Mouse (Mus musculus): ENCODE measurements around the gene Chic2. TPM values are rescaled to one million over a fixed set of nuclear protein-coding genes. Genes with fewer than 3 reads are reported as not detected.

The Chic2 gene
- polyA plus RNA-seq (2012; rRNA removed), result 15.0 and 15.3 TPM in 2 replicates

DNA sequence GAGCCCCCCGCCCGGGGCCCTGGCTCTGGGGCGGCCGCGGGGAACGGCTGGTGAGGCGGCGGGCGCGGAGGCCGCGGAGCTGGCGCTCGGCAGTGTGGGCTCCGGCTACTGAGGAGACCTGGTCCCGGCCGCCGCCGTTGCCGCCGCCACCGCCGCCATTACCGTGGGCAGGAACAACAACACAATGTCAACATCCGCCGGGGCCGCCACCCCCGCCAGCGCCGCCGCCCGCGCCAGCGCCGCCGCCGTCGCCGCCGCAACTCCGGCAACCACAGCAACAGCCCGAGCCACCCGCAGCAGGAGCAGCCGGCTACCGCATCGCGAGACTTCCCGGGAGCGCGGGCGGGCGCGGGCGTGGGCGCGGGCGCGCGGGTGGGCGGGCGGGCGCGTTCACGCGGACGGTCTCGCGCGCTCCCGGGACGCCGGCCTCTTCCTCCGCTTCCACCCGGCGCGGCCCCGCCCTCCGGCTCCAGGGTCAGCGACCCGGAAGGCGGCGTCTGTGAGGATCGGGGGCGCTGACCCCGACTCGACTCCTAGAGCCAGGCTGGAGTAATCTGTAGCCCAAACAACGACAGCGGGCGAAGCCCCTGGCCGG is at the start of gene Chic2:
TSS of gene Chic2 (minus strand) at position 465 of the 595 bp plus-strand sequence.
- peak within 1 kb of the TSS; percentile 82 for H3K4me3 ChIP-seq (ENCODE audit: insufficient read depth, low read length)
- peak within 1 kb of the TSS; percentile 95 for H3K27ac ChIP-seq (ENCODE audit: insufficient read depth, low read length)
- TF ChIP-seq CTCF (IDR thresholded peaks at IDR 0.05; ENCODE audit: extremely low read depth, insufficient read depth, low read length) (no peak), POLR2A (IDR thresholded peaks at IDR 0.05; ENCODE audit: extremely low read depth, insufficient read depth, low read length) (0 out of 2 replicates have a peak, but pooled peaks have one; percentile 15)
- peaks cover 1% of the 10 kb centered on the region; the same call in 1 of the 2 replicates for H3K4me1 ChIP-seq (ENCODE audit: control insufficient read depth, insufficient read depth, low read length)

DNA sequence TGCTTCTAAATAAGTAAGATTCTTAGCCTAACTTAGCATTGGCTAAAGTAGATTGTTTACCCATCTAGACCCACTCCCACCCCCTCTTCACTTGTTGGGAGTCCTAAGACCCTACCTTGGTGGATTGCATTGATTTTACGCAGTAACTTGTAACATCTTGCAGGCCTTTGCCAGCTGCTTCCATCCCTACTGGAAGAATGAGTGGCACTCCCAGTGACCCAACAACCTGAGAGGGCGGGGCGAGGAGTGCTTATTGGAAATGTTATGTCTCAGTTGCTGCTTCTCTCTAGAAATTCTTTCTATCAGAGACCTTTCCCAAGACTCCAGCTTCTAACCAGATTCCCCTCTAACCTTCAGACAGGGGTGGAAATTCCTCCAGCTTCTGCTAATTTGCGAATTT is 41.3 kb upstream of the Chic2 start:
- no peaks in the 10 kb centered on the region for H3K4me1 ChIP-seq (ENCODE audit: control insufficient read depth, insufficient read depth, low read length)
- no peak overlapping the region for H3K27ac ChIP-seq (ENCODE audit: insufficient read depth, low read length)
- H3K4me3 ChIP-seq (ENCODE audit: insufficient read depth, low read length), result no peak overlapping the region
- TF ChIP-seq POLR2A (IDR thresholded peaks at IDR 0.05; ENCODE audit: extremely low read depth, insufficient read depth, low read length) (no peak), CTCF (IDR thresholded peaks at IDR 0.05; ENCODE audit: extremely low read depth, insufficient read depth, low read length) (no peak)

DNA sequence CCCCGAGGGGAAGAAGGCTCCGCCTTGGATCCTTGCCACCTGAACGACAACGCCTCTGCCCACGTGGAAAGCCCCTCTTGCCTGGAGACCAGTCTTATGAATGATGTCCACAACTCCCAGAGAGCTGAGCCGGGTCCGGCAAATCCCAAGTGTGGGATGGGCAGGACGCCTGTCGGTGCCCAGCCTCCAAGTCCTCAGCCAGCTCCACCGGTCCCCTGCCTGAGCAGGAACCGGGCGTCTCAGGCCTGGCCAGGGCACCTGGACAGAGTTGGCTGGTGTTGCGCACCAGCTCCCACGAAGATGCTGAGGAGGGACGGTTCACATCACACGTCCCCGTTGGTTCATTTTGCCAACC is 40.9 kb upstream of the Chic2 start:
- no peak overlapping the region for H3K4me3 ChIP-seq (ENCODE audit: insufficient read depth, low read length)
- TF ChIP-seq POLR2A (IDR thresholded peaks at IDR 0.05; ENCODE audit: extremely low read depth, insufficient read depth, low read length), result no peak
- no peak for TF ChIP-seq CTCF (IDR thresholded peaks at IDR 0.05; ENCODE audit: extremely low read depth, insufficient read depth, low read length)
- H3K27ac ChIP-seq (ENCODE audit: insufficient read depth, low read length), result no peak overlapping the region
- no peaks in the 10 kb centered on the region for H3K4me1 ChIP-seq (ENCODE audit: control insufficient read depth, insufficient read depth, low read length)

DNA sequence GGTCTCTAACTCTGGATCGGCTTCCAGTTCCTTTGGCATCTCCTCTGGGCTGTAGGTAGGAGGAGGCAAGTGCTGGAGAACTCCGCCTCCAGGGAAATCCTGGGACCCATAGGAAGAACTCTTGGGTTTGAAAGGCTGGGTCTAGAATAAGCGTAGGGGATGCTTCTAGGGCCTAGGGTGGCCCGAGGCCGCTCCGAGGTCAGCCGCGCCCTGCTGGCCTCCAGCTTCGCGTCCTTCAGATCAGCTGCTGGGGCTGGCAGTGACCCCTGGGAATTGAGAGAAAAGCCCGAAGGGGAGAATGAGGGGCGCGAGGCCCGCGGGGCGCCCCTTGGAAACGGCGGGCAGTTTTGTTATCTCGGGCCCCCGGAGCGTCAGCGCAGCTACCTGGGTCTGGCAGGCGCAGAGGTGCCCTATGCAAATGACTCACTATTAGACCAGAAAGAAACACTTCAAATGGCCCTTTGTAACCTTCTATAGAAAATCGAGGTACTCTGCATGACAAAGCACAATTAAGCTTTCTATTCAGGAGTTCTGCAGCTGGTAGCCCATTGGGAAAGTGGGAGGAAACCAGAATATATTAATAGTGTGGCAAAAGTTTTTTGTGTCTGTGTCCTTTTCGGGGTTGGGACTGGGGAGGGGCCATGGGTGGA is 40.4 kb upstream of the Chic2 start:
- no peak overlapping the region for H3K4me3 ChIP-seq (ENCODE audit: insufficient read depth, low read length)
- TF ChIP-seq POLR2A (IDR thresholded peaks at IDR 0.05; ENCODE audit: extremely low read depth, insufficient read depth, low read length) (no peak), CTCF (IDR thresholded peaks at IDR 0.05; ENCODE audit: extremely low read depth, insufficient read depth, low read length) (no peak)
- no peak overlapping the region for H3K27ac ChIP-seq (ENCODE audit: insufficient read depth, low read length)
- no peaks in the 10 kb centered on the region for H3K4me1 ChIP-seq (ENCODE audit: control insufficient read depth, insufficient read depth, low read length)

DNA sequence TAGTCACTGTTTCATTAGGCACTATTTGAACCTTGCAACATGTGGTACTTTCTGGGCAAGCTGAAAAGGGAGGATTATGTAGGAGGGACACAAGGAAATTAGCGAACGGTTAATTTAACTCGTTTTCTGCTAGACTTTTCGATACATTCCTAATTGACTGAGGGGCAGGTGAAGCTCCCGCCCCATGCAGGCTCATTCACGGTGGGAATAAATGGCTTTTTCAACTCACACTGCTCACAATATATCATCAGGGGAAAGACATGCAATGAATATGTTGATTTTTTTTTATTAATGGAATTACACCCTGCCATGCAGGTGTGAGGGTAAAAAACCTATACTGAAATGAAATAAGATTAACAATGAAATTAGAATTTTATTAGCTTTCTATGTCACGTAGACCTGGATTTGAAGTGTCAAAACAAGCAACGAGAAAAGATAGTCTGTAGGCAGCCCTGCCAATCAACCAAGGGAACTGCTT is 39.9 kb upstream of the Chic2 start:
- Histone ChIP-seq H3K4me1 (ENCODE audit: control insufficient read depth, insufficient read depth, low read length) (no peaks in the 10 kb centered on the region), H3K4me3 (ENCODE audit: insufficient read depth, low read length) (no peak overlapping the region), H3K27ac (ENCODE audit: insufficient read depth, low read length) (no peak overlapping the region)
- TF ChIP-seq CTCF (IDR thresholded peaks at IDR 0.05; ENCODE audit: extremely low read depth, insufficient read depth, low read length) (no peak), POLR2A (IDR thresholded peaks at IDR 0.05; ENCODE audit: extremely low read depth, insufficient read depth, low read length) (no peak)

DNA sequence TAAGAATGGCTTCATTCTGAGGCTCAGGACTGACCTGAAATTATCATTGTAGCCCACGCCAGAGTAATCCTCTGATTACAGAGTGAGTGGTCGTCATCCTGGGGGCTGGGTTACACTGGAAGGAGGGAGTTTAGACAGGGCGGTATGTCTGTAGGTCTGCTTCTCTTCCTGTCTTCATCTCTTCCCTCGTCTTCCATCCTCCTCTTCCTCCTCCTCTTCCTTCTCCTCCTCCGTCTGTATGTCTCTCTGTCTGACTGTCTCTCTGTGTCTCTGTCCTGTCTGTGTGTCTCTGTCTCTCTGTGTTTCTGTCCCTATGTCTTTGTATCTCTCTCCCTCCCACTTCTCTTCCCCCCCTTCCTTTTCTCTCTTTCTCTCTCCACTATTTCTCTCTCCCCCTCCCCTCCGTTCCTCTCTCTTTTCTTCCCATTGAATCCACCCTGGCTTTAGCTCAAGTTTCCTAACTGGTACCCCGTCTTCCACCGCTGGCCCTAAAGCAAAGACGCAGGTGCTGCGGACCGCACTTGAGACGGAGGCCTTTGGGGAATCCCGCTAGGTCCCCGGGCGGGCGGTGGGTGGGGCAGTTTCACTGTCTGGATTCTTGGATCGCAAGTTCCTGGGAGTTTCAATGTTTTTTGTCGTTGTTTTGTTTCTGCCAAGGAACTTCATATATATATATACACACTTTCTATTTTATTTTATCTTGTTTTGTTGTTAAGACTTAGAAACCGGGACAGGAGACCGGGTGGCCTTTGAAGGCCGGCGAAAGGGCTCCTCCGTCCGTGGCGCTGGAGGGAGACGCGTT is 39.2 kb upstream of the Chic2 start:
- H3K4me1 ChIP-seq (ENCODE audit: control insufficient read depth, insufficient read depth, low read length), result no peaks in the 10 kb centered on the region
- no peak overlapping the region for H3K4me3 ChIP-seq (ENCODE audit: insufficient read depth, low read length)
- no peak for TF ChIP-seq POLR2A (IDR thresholded peaks at IDR 0.05; ENCODE audit: extremely low read depth, insufficient read depth, low read length)
- TF ChIP-seq CTCF (IDR thresholded peaks at IDR 0.05; ENCODE audit: extremely low read depth, insufficient read depth, low read length), result no peak
- H3K27ac ChIP-seq (ENCODE audit: insufficient read depth, low read length), result no peak overlapping the region

DNA sequence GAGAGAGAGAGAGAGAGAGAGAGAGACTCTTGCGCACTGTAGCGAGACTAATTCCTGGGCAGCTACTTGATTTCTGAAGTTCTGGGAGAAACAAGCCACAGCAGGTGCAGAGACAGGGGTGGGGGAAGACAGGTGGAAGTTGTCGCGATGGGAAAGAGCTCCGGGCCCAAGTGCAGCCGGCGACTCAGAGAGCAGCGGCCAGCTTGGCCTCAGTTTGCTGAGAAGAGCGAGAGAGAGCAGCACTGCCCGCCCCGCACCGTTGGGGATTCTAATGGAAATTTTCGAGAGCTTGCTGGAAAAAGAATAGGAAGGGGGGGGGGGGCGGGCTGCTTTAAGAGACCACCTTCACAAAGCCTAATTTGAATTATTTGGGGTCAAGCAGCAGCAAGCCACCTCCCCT is 38.5 kb upstream of the Chic2 start:
- Histone ChIP-seq H3K4me3 (ENCODE audit: insufficient read depth, low read length) (no peak overlapping the region), H3K27ac (ENCODE audit: insufficient read depth, low read length) (no peak overlapping the region), H3K4me1 (ENCODE audit: control insufficient read depth, insufficient read depth, low read length) (no peaks in the 10 kb centered on the region)
- TF ChIP-seq CTCF (IDR thresholded peaks at IDR 0.05; ENCODE audit: extremely low read depth, insufficient read depth, low read length) (no peak), POLR2A (IDR thresholded peaks at IDR 0.05; ENCODE audit: extremely low read depth, insufficient read depth, low read length) (no peak)

DNA sequence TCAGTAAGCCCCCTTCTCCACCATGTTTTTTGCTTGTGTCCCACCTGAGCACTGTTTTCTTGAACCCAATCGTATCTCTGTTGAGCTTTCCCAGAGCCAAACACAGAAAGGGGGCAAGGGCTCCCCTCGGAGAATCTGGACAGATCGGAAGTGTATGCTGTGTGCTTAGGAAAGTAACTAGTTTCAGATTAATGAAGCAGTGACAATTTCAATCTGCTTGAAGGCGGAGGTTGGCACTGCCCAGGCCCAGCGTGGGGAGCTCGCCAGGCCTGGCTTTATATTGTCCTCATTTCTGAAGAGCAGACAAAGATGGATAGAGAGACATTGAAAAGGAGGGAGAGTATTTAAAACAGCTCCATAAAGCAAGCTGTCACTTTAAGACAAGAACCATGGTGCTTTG is 37.9 kb upstream of the Chic2 start:
- Histone ChIP-seq H3K4me3 (ENCODE audit: insufficient read depth, low read length) (no peak overlapping the region), H3K27ac (ENCODE audit: insufficient read depth, low read length) (no peak overlapping the region), H3K4me1 (ENCODE audit: control insufficient read depth, insufficient read depth, low read length) (no peaks in the 10 kb centered on the region)
- no peak for TF ChIP-seq CTCF (IDR thresholded peaks at IDR 0.05; ENCODE audit: extremely low read depth, insufficient read depth, low read length)
- no peak for TF ChIP-seq POLR2A (IDR thresholded peaks at IDR 0.05; ENCODE audit: extremely low read depth, insufficient read depth, low read length)

DNA sequence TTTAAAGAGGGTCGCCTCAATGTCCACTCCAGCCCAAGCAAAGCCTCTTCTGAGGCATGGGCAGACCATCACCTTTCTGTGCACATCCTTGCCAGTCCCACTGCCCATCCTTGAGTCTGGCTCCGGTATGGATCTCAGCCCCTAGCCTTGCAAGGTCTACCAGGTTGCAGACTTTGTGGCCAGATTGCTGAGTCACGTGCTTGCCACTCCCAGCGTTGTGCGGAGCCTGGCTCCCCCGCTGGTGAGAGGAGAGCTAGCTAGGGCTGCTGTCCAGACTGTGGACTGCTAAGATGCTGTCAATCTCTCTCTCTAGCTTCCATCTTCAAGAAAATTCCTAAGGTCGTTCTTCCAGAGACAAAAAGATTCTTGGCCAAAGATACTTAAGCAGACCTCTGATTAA is 35.0 kb upstream of the Chic2 start:
- no peaks in the 10 kb centered on the region for H3K4me1 ChIP-seq (ENCODE audit: control insufficient read depth, insufficient read depth, low read length)
- no peak overlapping the region for H3K4me3 ChIP-seq (ENCODE audit: insufficient read depth, low read length)
- no peak overlapping the region for H3K27ac ChIP-seq (ENCODE audit: insufficient read depth, low read length)
- TF ChIP-seq POLR2A (IDR thresholded peaks at IDR 0.05; ENCODE audit: extremely low read depth, insufficient read depth, low read length) (no peak), CTCF (IDR thresholded peaks at IDR 0.05; ENCODE audit: extremely low read depth, insufficient read depth, low read length) (no peak)
